Mouse (Mus musculus): ENCODE measurements at regions not wholly inside any gene's neighbourhood (a gene's known extent, or its start where the extent isn't known, plus 50 kb on each side); places are given as distances from the start of the nearest gene placed in this dataset.

DNA sequence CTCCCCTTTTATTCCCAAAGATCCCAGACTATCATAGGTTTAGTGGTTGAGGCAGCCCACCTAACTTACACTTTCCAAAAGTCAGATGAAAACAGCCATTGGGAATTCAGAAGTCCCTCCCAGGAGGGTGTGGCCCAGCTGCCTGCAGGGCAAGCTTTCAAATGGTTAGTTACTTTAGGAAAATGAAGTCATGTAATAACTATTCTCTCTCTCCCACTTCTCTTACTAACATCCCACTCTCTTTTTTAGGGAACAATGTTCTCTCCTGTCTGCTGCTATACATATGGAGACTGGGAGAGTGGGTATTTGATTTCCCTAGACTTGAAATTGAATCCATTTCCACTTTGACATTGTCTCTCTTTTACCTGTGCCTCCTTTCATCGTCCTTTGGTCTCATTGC is 55.0 kb downstream of the Zfp648 start:
- intact Hi-C loops (cut with DNase I), result no loop called here

DNA sequence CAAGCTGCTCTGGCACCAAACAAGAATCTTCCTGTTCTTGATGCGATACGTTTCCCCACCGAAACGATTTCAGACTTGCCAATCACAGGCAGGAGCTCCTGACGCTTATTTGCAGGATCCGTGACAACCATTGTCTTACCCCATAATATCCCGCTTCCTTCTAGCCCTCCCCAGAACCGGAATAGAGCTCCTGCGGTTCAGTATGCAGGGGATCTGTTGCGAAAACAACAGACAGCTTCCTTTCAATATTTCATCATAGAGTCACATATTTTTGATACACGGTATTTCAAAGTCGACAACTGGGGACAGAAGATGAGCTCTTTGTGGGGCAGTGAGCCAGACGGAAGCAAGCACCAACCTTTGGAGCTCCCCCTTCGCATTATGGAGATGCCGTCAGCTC is 55.8 kb downstream of the Zfp648 start:
- intact Hi-C loops (cut with DNase I), result no loop called here

DNA sequence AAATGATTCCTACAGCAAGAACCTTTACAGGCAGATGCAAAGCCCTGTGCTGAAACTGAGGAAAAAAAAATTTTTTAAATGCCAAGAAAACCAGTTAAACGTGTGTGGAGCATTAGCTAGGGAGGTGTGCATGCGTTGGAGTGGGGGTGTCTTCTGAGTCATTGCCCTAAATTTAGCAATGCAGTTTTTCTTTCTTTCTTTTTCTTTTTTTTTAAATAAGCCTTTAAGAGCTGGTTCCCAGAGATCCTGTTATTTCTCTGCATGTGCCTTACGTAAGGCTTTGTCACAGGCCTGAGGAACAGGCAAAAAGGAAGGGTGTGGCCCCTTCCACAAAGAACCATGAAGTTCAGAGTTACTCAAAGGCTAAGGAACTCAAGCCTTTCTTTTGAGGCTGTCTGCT is 57.5 kb downstream of the Zfp648 start:
- intact Hi-C loops (cut with DNase I), result no loop called here

DNA sequence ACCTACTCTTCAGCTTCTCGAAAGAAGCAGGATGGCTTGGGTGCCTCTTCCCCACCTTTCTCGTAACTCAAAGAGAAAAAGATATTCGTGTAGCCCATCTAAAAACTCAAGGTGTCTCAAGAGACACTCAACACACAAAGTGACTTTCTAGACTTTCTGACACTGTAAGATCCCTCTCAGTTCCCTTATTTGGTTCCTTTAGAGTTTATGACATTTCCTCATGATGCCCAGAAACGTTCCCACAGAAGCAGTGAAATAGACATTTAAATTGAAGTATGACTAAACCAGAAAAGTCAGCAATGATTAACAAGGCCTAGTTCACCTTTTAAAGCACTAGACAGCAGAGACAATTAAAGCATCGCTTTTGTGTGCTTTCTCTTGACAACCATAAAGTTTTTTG is 59.4 kb downstream of the Zfp648 start:
- intact Hi-C loops (cut with DNase I), result no loop called here

DNA sequence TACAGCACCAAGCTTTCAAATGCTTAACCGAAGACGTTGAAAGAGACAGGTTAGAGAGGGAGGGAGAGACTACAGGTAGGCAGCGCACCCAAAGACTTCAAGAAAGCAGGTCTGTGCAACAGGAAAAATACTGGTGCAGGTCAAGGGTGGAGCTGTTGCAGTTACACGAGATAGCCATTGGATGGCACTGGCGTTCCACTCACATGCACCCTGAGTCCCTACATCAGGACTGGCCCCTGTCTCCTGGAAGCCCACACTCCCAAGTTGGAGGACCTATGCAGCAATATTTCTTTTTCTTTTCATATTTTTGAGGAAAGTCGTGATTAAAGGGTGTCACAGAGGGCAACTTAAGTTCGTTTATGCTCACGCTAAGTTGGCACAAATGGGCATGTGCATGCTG is 80.5 kb downstream of the Zfp648 start:
- intact Hi-C loops (cut with DNase I), result loop anchor here (1.0 to 5.0 kb wide), 2 partner anchors 448 to 726 kb away; no protein-coding TSS in a partner anchor

DNA sequence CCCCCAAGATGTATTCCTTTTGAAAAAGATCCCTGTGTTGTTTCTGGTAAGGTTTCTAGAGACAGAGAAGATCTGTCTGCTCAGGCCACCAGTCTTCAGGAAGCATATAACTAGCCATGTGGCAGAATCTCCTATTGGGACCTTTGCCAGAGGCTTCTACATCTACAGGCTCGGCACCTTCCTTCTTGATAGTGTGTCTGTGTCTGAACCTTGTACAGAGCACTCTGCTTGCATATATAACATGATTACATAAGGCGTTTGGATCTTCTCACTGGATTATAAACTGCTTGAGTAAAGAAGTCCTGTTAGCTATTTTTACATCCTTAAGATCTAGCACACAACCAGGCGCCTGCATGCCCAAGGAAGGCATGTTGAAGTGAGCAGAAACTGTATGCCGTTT is 85.1 kb downstream of the Zfp648 start:
- intact Hi-C loops (cut with DNase I), result no loop called here

DNA sequence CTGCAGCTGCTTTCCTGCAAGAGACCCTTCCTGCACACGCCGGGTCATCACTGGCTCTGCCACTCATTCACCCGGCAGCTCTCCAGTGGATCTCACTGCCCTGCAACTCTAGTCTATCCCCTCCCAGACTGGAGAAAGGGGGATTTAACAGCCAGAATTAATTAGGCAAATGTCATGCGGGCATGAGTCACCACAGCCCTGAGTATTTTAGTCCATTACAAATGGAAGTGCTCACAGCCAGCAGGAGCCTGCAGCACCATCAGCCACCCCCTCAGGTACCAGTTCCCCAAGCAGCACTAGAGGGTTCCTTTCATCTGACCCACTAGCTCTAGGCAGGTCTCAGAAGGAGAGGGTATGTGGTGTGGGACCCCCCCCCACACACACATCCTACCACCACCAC is 91.7 kb downstream of the Zfp648 start:
- intact Hi-C loops (cut with DNase I), result no loop called here

DNA sequence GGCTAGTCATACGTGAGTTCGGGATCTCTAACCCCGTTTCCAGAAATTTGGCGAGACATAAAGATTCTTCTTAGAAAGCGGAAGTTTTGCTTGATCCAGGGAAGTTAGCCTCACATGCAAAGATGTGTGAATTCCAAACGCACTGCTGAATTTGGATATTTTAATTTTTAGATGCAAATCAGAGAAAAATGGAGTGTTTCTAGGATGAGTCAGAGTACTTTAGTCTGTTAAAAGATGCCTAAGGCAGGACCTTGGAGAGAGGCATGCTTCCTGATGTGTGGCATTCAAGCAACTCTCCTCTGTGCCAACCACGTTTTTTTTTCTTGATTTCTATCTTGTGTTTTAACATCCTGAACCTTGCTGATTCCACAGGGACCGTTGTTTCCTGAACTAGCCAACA is 95.1 kb downstream of the Zfp648 start:
- intact Hi-C loops (cut with DNase I), result no loop called here

DNA sequence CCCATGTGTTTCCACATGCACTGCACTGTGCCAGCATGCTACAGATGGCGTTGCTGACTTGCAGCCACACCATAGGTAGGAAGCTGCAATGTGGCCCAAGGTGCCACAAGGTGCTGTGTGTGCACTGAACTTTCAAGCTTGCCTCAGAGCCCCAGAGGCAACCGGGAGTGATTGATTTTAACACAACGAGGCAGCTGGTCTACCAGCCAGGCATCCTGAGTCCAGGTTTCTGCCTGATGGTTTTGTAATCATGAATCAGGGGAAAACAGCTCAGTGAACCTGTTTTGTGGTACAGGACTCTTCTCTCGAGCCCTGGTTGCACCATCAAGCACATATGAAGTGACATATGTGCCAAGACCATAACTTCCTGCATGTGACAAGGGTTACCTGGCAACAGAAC is 98.9 kb downstream of the Zfp648 start:
- intact Hi-C loops (cut with DNase I), result no loop called here

DNA sequence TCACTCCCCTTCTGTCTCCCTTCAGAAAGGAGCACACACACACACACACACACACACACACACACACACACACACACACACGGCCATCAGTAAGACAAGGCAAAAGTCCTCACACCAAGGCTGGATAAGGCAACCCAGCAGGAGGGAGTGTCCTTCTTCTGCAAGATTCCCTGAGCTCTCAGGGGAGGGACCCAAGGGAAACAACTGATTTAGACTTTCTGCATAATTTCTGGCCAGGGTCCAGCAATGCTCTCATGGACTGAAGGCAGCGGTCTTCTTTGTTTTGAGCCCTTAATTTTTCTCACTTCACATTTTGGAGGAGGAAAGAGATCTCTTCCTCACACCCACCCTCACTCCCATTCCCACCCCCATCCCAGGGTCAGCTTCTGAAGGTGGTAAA is 108.7 kb downstream of the Zfp648 start:
- intact Hi-C loops (cut with DNase I), result no loop called here
